9 mouse cellular contexts compared by ENCODE assay signal in the genomic region with DNA sequence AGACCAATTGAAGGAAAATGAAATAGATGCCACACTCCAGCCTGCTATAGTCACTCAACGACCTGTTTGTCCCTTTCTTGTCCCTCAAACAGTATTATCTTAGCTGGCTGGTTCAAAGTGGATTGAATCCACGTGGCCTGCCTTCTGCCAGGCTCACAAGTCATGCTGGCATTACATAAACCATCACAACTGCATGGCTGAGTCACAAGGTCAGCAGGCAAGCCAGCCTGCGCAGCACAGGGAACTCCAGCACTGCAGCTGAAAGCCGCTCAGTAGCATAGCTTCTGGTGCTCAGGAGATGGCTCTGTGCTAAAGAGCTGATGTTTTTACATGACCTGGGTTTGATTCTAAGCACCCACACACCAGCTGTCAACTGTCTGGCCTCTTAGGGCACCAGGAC.
DNase-seq lines count a peak whose midpoint lies in the region; ATAC-seq and TF ChIP-seq lines count a peak whose summit lies in the region.
"Had no signal": no experiment of that assay in that cellular context is flagged by ENCODE, and none has a peak within 500 bp of the region (broad histone marks: within the 10 kb centered on the region; RNA-seq: fewer than 3 reads in every experiment).

No protein-coding gene starts in this region.

- no peak overlapping the region for H3K9ac ChIP-seq in heart, embryonic 16.5 days (ENCODE audit: low read length)
- no peak overlapping the region for H3K9ac ChIP-seq in hindbrain, embryonic 11.5 days (ENCODE audit: low read depth, low read length)
- H3K9ac ChIP-seq: embryonic facial prominence, embryonic 12.5 days had no signal

- ATAC-seq in heart, embryonic 16.5 days (replicated peaks; ENCODE audit: extremely low read depth, insufficient read depth, low FRiP score), result peak; percentile 89
- no peak for ATAC-seq in hindbrain, embryonic 11.5 days (ENCODE audit: low FRiP score)

- H3K27me3 ChIP-seq in heart, embryonic 16.5 days (ENCODE audit: control insufficient read depth, insufficient read depth, low read length), result no peaks in the 10 kb centered on the region
- no peaks in the 10 kb centered on the region for H3K27me3 ChIP-seq in hindbrain, embryonic 11.5 days (ENCODE audit: control insufficient read depth, insufficient read depth, low read length)
- H3K27me3 ChIP-seq: embryonic facial prominence, embryonic 12.5 days had no signal

- peak overlapping the region; percentile 70 for H3K27ac ChIP-seq in heart, embryonic 16.5 days (ENCODE audit: low read length)
- peak overlapping the region; percentile 55; the same call in 1 of the 2 replicates for H3K27ac ChIP-seq in olfactory bulb, adult 2 months (ENCODE audit: insufficient read depth, low read depth, low read length)
- H3K27ac ChIP-seq in hindbrain, embryonic 11.5 days (ENCODE audit: low read depth, low read length), result no peak overlapping the region
- H3K27ac ChIP-seq: embryonic facial prominence, embryonic 12.5 days had no signal

- no peak overlapping the region for H3K4me2 ChIP-seq in heart, embryonic 16.5 days (ENCODE audit: low read depth, low read length)
- no peak overlapping the region for H3K4me2 ChIP-seq in hindbrain, embryonic 11.5 days (replicated peaks; ENCODE audit: low read depth, low read length)
- H3K4me2 ChIP-seq: embryonic facial prominence, embryonic 12.5 days had no signal

- no peak for TF ChIP-seq CTCF in olfactory bulb, adult 2 months (IDR thresholded peaks at IDR 0.05; ENCODE audit: insufficient read depth, low read depth, low read length)

- H3K9me3 ChIP-seq in heart, embryonic 16.5 days (replicated peaks; ENCODE audit: control insufficient read depth, low read length), result no peaks in the 10 kb centered on the region
- no peaks in the 10 kb centered on the region for H3K9me3 ChIP-seq in hindbrain, embryonic 11.5 days (ENCODE audit: control insufficient read depth, low read length)
- H3K9me3 ChIP-seq: embryonic facial prominence, embryonic 12.5 days had no signal

- no peak for TF ChIP-seq POLR2A in olfactory bulb, adult 2 months (IDR thresholded peaks at IDR 0.05; ENCODE audit: insufficient read depth, low read depth, low read length)

- peak; percentile 68 for DNase-seq in frontal cortex, adult 2 months (ENCODE audit: extremely low spot score in 1 of 2, low spot score in 1 of 2)
- DNase-seq in frontal cortex, postnatal 25 days (ENCODE audit: low spot score in 2 of 2), result no peak
- DNase-seq in right cerebral cortex, postnatal 36 days (ENCODE audit: low spot score in 2 of 2), result peak; percentile 43 to 51
- no peak for DNase-seq in right cerebral cortex, postnatal 4 days
- DNase-seq in hindbrain, embryonic 11.5 days (ENCODE audit: low spot score), result no peak
- no peak for DNase-seq in spleen, postnatal 4 days (ENCODE audit: low spot score in 2 of 2)

- peaks cover 49% of the 10 kb centered on the region for H3K4me1 ChIP-seq in heart, embryonic 16.5 days (ENCODE audit: control insufficient read depth, insufficient read depth, low read length)
- H3K4me1 ChIP-seq in olfactory bulb, adult 2 months (ENCODE audit: control insufficient read depth, insufficient read depth, low read length), result peaks cover 31% of the 10 kb centered on the region
- no peaks in the 10 kb centered on the region for H3K4me1 ChIP-seq in hindbrain, embryonic 11.5 days (replicated peaks; ENCODE audit: control insufficient read depth, insufficient read depth, low read length)
- H3K4me1 ChIP-seq: embryonic facial prominence, embryonic 12.5 days had no signal

- WGBS in heart, embryonic 16.5 days, result 19% methylated on average over 4 of the region's 4 CpGs
- WGBS in olfactory bulb, adult 2 months, result 27% methylated on average over 4 of the region's 4 CpGs
- 56% methylated on average over 4 of the region's 4 CpGs for WGBS in hindbrain, embryonic 11.5 days

- H3K4me3 ChIP-seq in heart, embryonic 16.5 days (ENCODE audit: low read length), result no peak overlapping the region
- no peak overlapping the region for H3K4me3 ChIP-seq in olfactory bulb, adult 2 months (ENCODE audit: insufficient read depth, low read depth, low read length)
- H3K4me3 ChIP-seq in hindbrain, embryonic 11.5 days (ENCODE audit: low read depth, low read length), result no peak overlapping the region
- H3K4me3 ChIP-seq: embryonic facial prominence, embryonic 12.5 days had no signal

- H3K36me3 ChIP-seq in heart, embryonic 16.5 days (ENCODE audit: control insufficient read depth, insufficient read depth), result no peaks in the 10 kb centered on the region
- no peaks in the 10 kb centered on the region for H3K36me3 ChIP-seq in hindbrain, embryonic 11.5 days (ENCODE audit: control insufficient read depth, insufficient read depth, low read length)
- H3K36me3 ChIP-seq: embryonic facial prominence, embryonic 12.5 days had no signal

Comparison
In these comparisons a context has a peak if more than half of its experiments do, and no peak if none do; other contexts are left out.
1. DNase-seq: peak in frontal cortex, adult 2 months (2 of 2) and right cerebral cortex, postnatal 36 days (2 of 2); none in frontal cortex, postnatal 25 days (0 of 2), right cerebral cortex, postnatal 4 days (single experiment), hindbrain, embryonic 11.5 days (single experiment) and spleen, postnatal 4 days (0 of 2).